Mouse (Mus musculus): Measurements from ENCODE around the gene Aadacl4.

- TF ChIP-seq GATA1 (IDR thresholded peaks at IDR 0.05; ENCODE audit: borderline replicate concordance, low read length) (no peak), FLI1 (IDR thresholded peaks at IDR 0.05; ENCODE audit: low read length) (no peak)
These were observed 20.7 kb upstream of the Aadacl4 start for GRCm38 (mm10) chr4:144592790-144593189.
